Mouse (Mus musculus) midbrain, embryonic 15.5 days (tissue): ENCODE measurements around the gene Olfr348. TPM values are rescaled to one million over a fixed set of nuclear protein-coding genes. Genes with fewer than 3 reads are reported as not detected.

ENCODE experiments used
- ATAC-seq: fragments of 200-750 bp; cut with Nextera tagmentation; replicated peaks from 2 replicates; pipeline ENCODE4 v1.8.0; 2017; ENCODE audit warnings: moderate TSS enrichment
- H3K27ac ChIP-seq: fragments of 300-500 bp; sonication (generic); 2 replicates; pipeline ENCODE4 v1.5.1; 2015; ENCODE audit warnings: mild to moderate bottlenecking, inconsistent platforms
- H3K27me3 ChIP-seq: fragments of 300-500 bp; sonication (generic); replicated peaks from 2 replicates; pipeline ENCODE4 v1.6.1; 2015; ENCODE audit warnings: inconsistent platforms
- H3K36me3 ChIP-seq: fragments of 300-500 bp; sonication (generic); replicated peaks from 2 replicates; pipeline ENCODE4 v1.6.1; 2015; ENCODE audit warnings: inconsistent platforms
- H3K4me1 ChIP-seq: fragments of 300-500 bp; sonication (generic); 2 replicates; pipeline ENCODE4 v1.6.1; 2015; ENCODE audit warnings: inconsistent platforms
- H3K4me2 ChIP-seq: fragments of 300-500 bp; sonication (generic); 2 replicates; pipeline ENCODE4 v1.6.1; 2015; ENCODE audit warnings: inconsistent platforms, mild to moderate bottlenecking, moderate library complexity
- H3K4me3 ChIP-seq: fragments of 300-500 bp; sonication (generic); 2 replicates; pipeline ENCODE4 v1.5.1; 2015; ENCODE audit warnings: mild to moderate bottlenecking, inconsistent platforms
- H3K9ac ChIP-seq: fragments of 300-500 bp; sonication (generic); 2 replicates; pipeline ENCODE4 v1.6.1; 2015; ENCODE audit warnings: mild to moderate bottlenecking, inconsistent platforms
- H3K9me3 ChIP-seq: fragments of 300-500 bp; sonication (generic); 2 replicates; pipeline ENCODE4 v1.6.1; 2016; ENCODE audit warnings: inconsistent platforms
- WGBS: fragments of 180-500 bp; shearing (Covaris S2); methylation state at CpG from one replicate; pipeline ENCODE4 v1.1.7; 2015; ENCODE audit warnings: mixed read lengths; 5-methylcytosine and 5-hydroxymethylcytosine counted together
- polyA plus RNA-seq: library from polyadenylated mRNA; unstranded; fragments of >200 nt; fragmentation: Nextera tagmentation; extraction: Ambion mirVana; gene quantifications from 2 replicates; pipeline ENCODE4 v1.2.1, GENCODE M21; 2015

The Olfr348 gene
- not detected in 2 replicates for polyA plus RNA-seq

GRCm38 (mm10) chr2:36783976-36784375, at the start of gene Olfr348:
Olfr348 (plus strand) TSS chr2:36784276.
- Histone ChIP-seq H3K4me1 (no peaks in the 10 kb centered on the region), H3K4me3 (no peak within 1 kb of the TSS), H3K4me2 (no peak within 1 kb of the TSS), H3K27ac (no peak within 1 kb of the TSS), H3K9me3 (0 out of 2 replicates have a peak, but pooled peaks cover 3% of the 10 kb centered on the region), H3K9ac (no peak within 1 kb of the TSS), H3K36me3 (no peaks in the 10 kb centered on the region), H3K27me3 (no peaks in the 10 kb centered on the region)
- WGBS = 74% methylated on average over 2 of the region's 2 CpGs
- no peak for ATAC-seq

- Histone ChIP-seq H3K4me3 (no peak overlapping the region), H3K27ac (no peak overlapping the region), H3K9me3 (no peaks in the 10 kb centered on the region), H3K4me2 (no peak overlapping the region), H3K27me3 (no peaks in the 10 kb centered on the region), H3K9ac (no peak overlapping the region), H3K4me1 (no peaks in the 10 kb centered on the region), H3K36me3 (no peaks in the 10 kb centered on the region)
- no peak for ATAC-seq
- WGBS = 51% methylated on average over 3 of the region's 3 CpGs
Observed at GRCm38 (mm10) chr2:36736226-36736625, 47.9 kb upstream of the Olfr348 start.

GRCm38 (mm10) chr2:36790238-36790637, 6.2 kb downstream of the Olfr348 start, which contains the start of gene Olfr50:
Olfr50 (plus strand) TSS chr2:36790538.
- no peak for ATAC-seq
- H3K27ac ChIP-seq = no peak within 1 kb of the TSS
- H3K27me3 ChIP-seq = no peaks in the 10 kb centered on the region
- WGBS = 76% methylated on average over 2 of the region's 2 CpGs
- no peaks in the 10 kb centered on the region for H3K4me1 ChIP-seq
- H3K9ac ChIP-seq = no peak within 1 kb of the TSS
- H3K4me3 ChIP-seq = no peak within 1 kb of the TSS
- H3K4me2 ChIP-seq = no peak within 1 kb of the TSS
- H3K9me3 ChIP-seq = peaks cover 8% of the 10 kb centered on the region; the same call in 1 of the 2 replicates
- H3K36me3 ChIP-seq = no peaks in the 10 kb centered on the region

- Histone ChIP-seq H3K9me3 (peaks cover 9% of the 10 kb centered on the region), H3K4me1 (no peaks in the 10 kb centered on the region), H3K4me3 (no peak within 1 kb of the TSS), H3K27ac (no peak within 1 kb of the TSS), H3K4me2 (no peak within 1 kb of the TSS), H3K9ac (no peak within 1 kb of the TSS), H3K36me3 (no peaks in the 10 kb centered on the region), H3K27me3 (no peaks in the 10 kb centered on the region)
- no peak for ATAC-seq
- WGBS = 60% methylated on average over 1 of the region's 1 CpGs
Observed at GRCm38 (mm10) chr2:36816932-36817331, 32.9 kb downstream of the Olfr348 start, which contains the start of gene Olfr3. Olfr3 (minus strand) TSS chr2:36817032.

Other genes with a start within 250 kb of the Olfr348 start
- gene Olfr344, start 217.6 kb upstream of the Olfr348 start, polyA plus RNA-seq = not detected in 2 replicates
- not detected in 2 replicates for gene Olfr345, start 144.2 kb upstream of the Olfr348 start, polyA plus RNA-seq
- gene Olfr346, start 98.5 kb upstream of the Olfr348 start, polyA plus RNA-seq = not detected in 2 replicates
- gene Olfr347, start 52.4 kb upstream of the Olfr348 start, polyA plus RNA-seq = not detected in 2 replicates
- gene Olfr50, start 6.3 kb downstream of the Olfr348 start, polyA plus RNA-seq = not detected in 2 replicates
- gene Olfr3, start 32.8 kb downstream of the Olfr348 start, polyA plus RNA-seq = not detected in 2 replicates
- not detected in 2 replicates for gene Olfr350, start 62.0 kb downstream of the Olfr348 start, polyA plus RNA-seq
- gene Olfr351, start 78.4 kb downstream of the Olfr348 start, polyA plus RNA-seq = not detected in 2 replicates
- gene Olfr352, start 84.2 kb downstream of the Olfr348 start, polyA plus RNA-seq = not detected in 2 replicates
- not detected in 2 replicates for gene Olfr353, start 108.7 kb downstream of the Olfr348 start, polyA plus RNA-seq
- gene Olfr354, start 121.4 kb downstream of the Olfr348 start, polyA plus RNA-seq = not detected in 2 replicates
- not detected in 2 replicates for gene Olfr355, start 144.6 kb downstream of the Olfr348 start, polyA plus RNA-seq
- gene Olfr356, start 152.8 kb downstream of the Olfr348 start, polyA plus RNA-seq = not detected in 2 replicates
- gene Olfr357, start 209.6 kb downstream of the Olfr348 start, polyA plus RNA-seq = not detected in 2 replicates
- gene Olfr358, start 225.1 kb downstream of the Olfr348 start, polyA plus RNA-seq = not detected in 2 replicates